Mouse (Mus musculus) heart, embryonic 13.5 days (tissue): Measurements from ENCODE around the gene Lgals2. TPM values are rescaled to one million over a fixed set of nuclear protein-coding genes. Genes with fewer than 3 reads are reported as not detected.
A peak's percentile ranks its signal among the peaks of the same experiment; 100 is the strongest.

ENCODE experiments used
- ATAC-seq: fragments of 200-750 bp; cut with Nextera tagmentation; 2 replicates; pipeline ENCODE4 v1.8.0; 2017; ENCODE audit warnings: moderate TSS enrichment; ENCODE audit not compliant: insufficient number of reproducible peaks, low FRiP score, low TSS enrichment; ENCODE audit errors: extremely low read depth
- H3K27ac ChIP-seq: fragments of 300-500 bp; sonication (generic); replicated peaks from 2 replicates; pipeline ENCODE4 v1.5.1; 2015; ENCODE audit warnings: moderate library complexity, mild to moderate bottlenecking, inconsistent platforms
- H3K27me3 ChIP-seq: fragments of 300-500 bp; sonication (generic); replicated peaks from 2 replicates; pipeline ENCODE4 v1.6.1; 2015; ENCODE audit warnings: mild to moderate bottlenecking, inconsistent platforms
- H3K36me3 ChIP-seq: fragments of 300-500 bp; sonication (generic); 2 replicates; pipeline ENCODE4 v1.6.1; 2015; ENCODE audit warnings: mild to moderate bottlenecking, inconsistent platforms
- H3K4me1 ChIP-seq: fragments of 300-500 bp; sonication (generic); 2 replicates; pipeline ENCODE4 v1.6.1; 2015; ENCODE audit warnings: inconsistent platforms
- H3K4me2 ChIP-seq: fragments of 300-500 bp; sonication (generic); 2 replicates; pipeline ENCODE4 v1.6.1; 2015; ENCODE audit warnings: inconsistent platforms, mild to moderate bottlenecking, moderate library complexity
- H3K4me3 ChIP-seq: fragments of 300-500 bp; sonication (generic); 2 replicates; pipeline ENCODE4 v1.5.1; 2015; ENCODE audit warnings: moderate library complexity, mild to moderate bottlenecking, inconsistent platforms
- H3K9ac ChIP-seq: fragments of 300-500 bp; sonication (generic); 2 replicates; pipeline ENCODE4 v1.6.1; 2015; ENCODE audit warnings: inconsistent platforms, mild to moderate bottlenecking, moderate library complexity
- H3K9me3 ChIP-seq: fragments of 300-500 bp; sonication (generic); 2 replicates; pipeline ENCODE4 v1.6.1; 2016; ENCODE audit warnings: inconsistent platforms
- WGBS: fragments of 180-500 bp; shearing (Covaris S2); methylation state at CpG from one replicate; pipeline ENCODE4 v1.1.7; 2015; ENCODE audit warnings: mixed read lengths; 5-methylcytosine and 5-hydroxymethylcytosine counted together
- polyA plus RNA-seq: library from polyadenylated mRNA; unstranded; fragments of >200 nt; fragmentation: Nextera tagmentation; extraction: Ambion mirVana; gene quantifications from 2 replicates; pipeline ENCODE4 v1.2.1, GENCODE M21; 2015

Lgals2 gene
- polyA plus RNA-seq, 1 experiment from 2014 or later = not detected

- H3K9ac ChIP-seq = no peak overlapping the region
- whole genome bisulfite sequencing = 88% methylated on average over 4 of the region's 4 CpGs
- peaks cover 20% of the 10 kb centered on the region for H3K4me1 ChIP-seq
- H3K4me2 ChIP-seq = no peak overlapping the region
- peaks cover 5% of the 10 kb centered on the region; the same call in 1 of the 2 replicates for H3K27me3 ChIP-seq
- no peak overlapping the region for H3K27ac ChIP-seq
- no peaks in the 10 kb centered on the region for H3K9me3 ChIP-seq
- H3K36me3 ChIP-seq = no peaks in the 10 kb centered on the region
- no peak overlapping the region for H3K4me3 ChIP-seq
- ATAC-seq = no peak
Measured at GRCm38 (mm10) chr15:78813603-78814002, 41.7 kb downstream of the Lgals2 start.

GRCm38 (mm10) chr15:78810146-78810545, 45.2 kb downstream of the Lgals2 start:
- Histone ChIP-seq H3K4me3 (no peak overlapping the region), H3K27ac (no peak overlapping the region), H3K9ac (no peak overlapping the region), H3K27me3 (peaks cover 25% of the 10 kb centered on the region; the same call in 1 of the 2 replicates), H3K4me2 (no peak overlapping the region), H3K36me3 (no peaks in the 10 kb centered on the region), H3K4me1 (peaks cover 27% of the 10 kb centered on the region), H3K9me3 (no peaks in the 10 kb centered on the region)
- 44% methylated on average over 9 of the region's 9 CpGs for WGBS
- no peak for ATAC-seq

- Histone ChIP-seq H3K4me2 (no peak overlapping the region), H3K9ac (no peak overlapping the region), H3K36me3 (no peaks in the 10 kb centered on the region), H3K9me3 (no peaks in the 10 kb centered on the region), H3K4me1 (peaks cover 25% of the 10 kb centered on the region), H3K27ac (no peak overlapping the region), H3K4me3 (no peak overlapping the region), H3K27me3 (peaks cover 26% of the 10 kb centered on the region; the same call in 1 of the 2 replicates)
- no peak for ATAC-seq
- WGBS = 42% methylated on average over 9 of the region's 9 CpGs
Measured at GRCm38 (mm10) chr15:78809739-78810138, 45.6 kb downstream of the Lgals2 start.

GRCm38 (mm10) chr15:78808980-78809379, 46.3 kb downstream of the Lgals2 start:
- peaks cover 33% of the 10 kb centered on the region for H3K27me3 ChIP-seq
- no peaks in the 10 kb centered on the region for H3K36me3 ChIP-seq
- H3K4me2 ChIP-seq = no peak overlapping the region
- H3K9me3 ChIP-seq = no peaks in the 10 kb centered on the region
- WGBS = 65% methylated on average over 2 of the region's 2 CpGs
- ATAC-seq = no peak
- H3K4me3 ChIP-seq = no peak overlapping the region
- no peak overlapping the region for H3K27ac ChIP-seq
- H3K9ac ChIP-seq = no peak overlapping the region
- peaks cover 30% of the 10 kb centered on the region for H3K4me1 ChIP-seq

- Histone ChIP-seq H3K4me3 (no peak overlapping the region), H3K4me2 (no peak overlapping the region), H3K36me3 (no peaks in the 10 kb centered on the region), H3K27me3 (peaks cover 48% of the 10 kb centered on the region), H3K9ac (no peak overlapping the region), H3K4me1 (peaks cover 48% of the 10 kb centered on the region), H3K27ac (no peak overlapping the region), H3K9me3 (no peaks in the 10 kb centered on the region)
- WGBS = 77% methylated on average over 3 of the region's 3 CpGs
- ATAC-seq = no peak
Measured at GRCm38 (mm10) chr15:78807141-78807540, 48.2 kb downstream of the Lgals2 start.

- Histone ChIP-seq H3K27me3 (peaks cover 53% of the 10 kb centered on the region), H3K4me1 (peaks cover 53% of the 10 kb centered on the region), H3K4me2 (no peak overlapping the region), H3K36me3 (no peaks in the 10 kb centered on the region), H3K9me3 (no peaks in the 10 kb centered on the region), H3K27ac (0 out of 2 replicates have a peak overlapping the region, but pooled peaks have one; percentile 2), H3K4me3 (no peak overlapping the region), H3K9ac (0 out of 2 replicates have a peak overlapping the region, but pooled peaks have one; percentile 13)
- 22% methylated on average over 2 of the region's 2 CpGs for WGBS
- no peak for ATAC-seq
Measured at GRCm38 (mm10) chr15:78806614-78807013, 48.7 kb downstream of the Lgals2 start.

GRCm38 (mm10) chr15:78805351-78805750, 50.0 kb downstream of the Lgals2 start:
- H3K4me1 ChIP-seq = peaks cover 56% of the 10 kb centered on the region
- H3K9me3 ChIP-seq = no peaks in the 10 kb centered on the region
- ATAC-seq = no peak
- H3K4me2 ChIP-seq = no peak overlapping the region
- 62% methylated on average over 2 of the region's 2 CpGs for whole genome bisulfite sequencing
- no peaks in the 10 kb centered on the region for H3K36me3 ChIP-seq
- H3K27ac ChIP-seq = no peak overlapping the region
- peaks cover 66% of the 10 kb centered on the region for H3K27me3 ChIP-seq
- H3K9ac ChIP-seq = no peak overlapping the region
- H3K4me3 ChIP-seq = no peak overlapping the region

GRCm38 (mm10) chr15:78804326-78804725, 51.0 kb downstream of the Lgals2 start:
- H3K4me3 ChIP-seq = no peak overlapping the region
- H3K4me1 ChIP-seq = peaks cover 46% of the 10 kb centered on the region
- peak overlapping the region; percentile 84 for H3K27ac ChIP-seq
- WGBS = 27% methylated on average over 6 of the region's 6 CpGs
- H3K27me3 ChIP-seq = peaks cover 67% of the 10 kb centered on the region
- H3K9ac ChIP-seq = no peak overlapping the region
- ATAC-seq = no peak
- no peaks in the 10 kb centered on the region for H3K36me3 ChIP-seq
- no peak overlapping the region for H3K4me2 ChIP-seq
- H3K9me3 ChIP-seq = no peaks in the 10 kb centered on the region

GRCm38 (mm10) chr15:78803499-78803900, 51.8 kb downstream of the Lgals2 start:
- H3K36me3 ChIP-seq = no peaks in the 10 kb centered on the region
- H3K4me2 ChIP-seq = peak overlapping the region; percentile 95
- H3K4me3 ChIP-seq = peak overlapping the region; percentile 75
- no peak for ATAC-seq
- peak overlapping the region; percentile 88 for H3K9ac ChIP-seq
- H3K9me3 ChIP-seq = no peaks in the 10 kb centered on the region
- H3K4me1 ChIP-seq = peaks cover 50% of the 10 kb centered on the region
- H3K27me3 ChIP-seq = peaks cover 64% of the 10 kb centered on the region
- WGBS = 5% methylated on average over 8 of the region's 8 CpGs
- H3K27ac ChIP-seq = peak overlapping the region; percentile 84

- H3K4me2 ChIP-seq = peak within 1 kb of the TSS; percentile 95
- H3K9me3 ChIP-seq = no peaks in the 10 kb centered on the region
- peaks cover 50% of the 10 kb centered on the region for H3K4me1 ChIP-seq
- H3K36me3 ChIP-seq = peaks cover 4% of the 10 kb centered on the region; the same call in 1 of the 2 replicates
- H3K4me3 ChIP-seq = peak within 1 kb of the TSS; percentile 75
- H3K27ac ChIP-seq = peak within 1 kb of the TSS; percentile 84
- peak within 1 kb of the TSS; percentile 88 for H3K9ac ChIP-seq
- under 1% methylated on average over 70 of the region's 70 CpGs for WGBS
- H3K27me3 ChIP-seq = peaks cover 65% of the 10 kb centered on the region
- peak; percentile 51; the same call in 1 of the 2 replicates for ATAC-seq
Measured at GRCm38 (mm10) chr15:78802776-78803391, 52.4 kb downstream of the Lgals2 start, which contains the start of gene Card10. Card10 (minus strand) TSS chr15:78803042.

GRCm38 (mm10) chr15:78801971-78802741, 53.2 kb downstream of the Lgals2 start:
- Histone ChIP-seq H3K4me3 (peak overlapping the region; percentile 75), H3K36me3 (peaks cover 4% of the 10 kb centered on the region; the same call in 1 of the 2 replicates), H3K9me3 (no peaks in the 10 kb centered on the region), H3K27ac (peak overlapping the region; percentile 84), H3K4me2 (peak overlapping the region; percentile 95), H3K9ac (peak overlapping the region; percentile 88), H3K4me1 (peaks cover 48% of the 10 kb centered on the region), H3K27me3 (peaks cover 65% of the 10 kb centered on the region)
- 7% methylated on average over 56 of the region's 67 CpGs for WGBS
- ATAC-seq = no peak
